Mouse (Mus musculus): ENCODE measurements around the gene Scyl1.

- TF ChIP-seq CTCF (IDR thresholded peaks at IDR 0.05; ENCODE audit: low read depth): no peak
- TF ChIP-seq EP300 (optimal IDR thresholded peaks at IDR 0.05): no peak
These were observed 33.2 kb upstream of the Scyl1 start for GRCm38 (mm10) chr19:5804371-5804899.

All from stomach, postnatal 0 days (tissue).